Mouse (Mus musculus): ENCODE measurements around the gene Gm10553.
"Not testable (repeated sequence)": the region's sequence is repeated elsewhere in the genome, so short reads cannot be mapped to it uniquely, and the experiment has no call there.

Gm10553 gene

GRCm38 (mm10) chr1:85099864-85100263 lies at the start of gene Gm10553:
Gene Gm10553 (plus strand): TSS chr1:85100164.
- in situ Hi-C loops (cut with MboI; ENCODE audit: low sequenced_read_pairs) = not testable (repeated sequence)

- in situ Hi-C loops (cut with MboI; ENCODE audit: low sequenced_read_pairs) = not testable (repeated sequence)
Observed at GRCm38 (mm10) chr1:85071690-85072089, 28.3 kb upstream of the Gm10553 start.

- in situ Hi-C loops (cut with MboI; ENCODE audit: low sequenced_read_pairs) = not testable (repeated sequence)
Observed at GRCm38 (mm10) chr1:85073099-85073498, 26.9 kb upstream of the Gm10553 start.

GRCm38 (mm10) chr1:85084803-85085202 lies 15.2 kb upstream of the Gm10553 start:
- in situ Hi-C loops (cut with MboI; ENCODE audit: low sequenced_read_pairs) = not testable (repeated sequence)

- in situ Hi-C loops (cut with MboI; ENCODE audit: low sequenced_read_pairs) = not testable (repeated sequence)
Observed at GRCm38 (mm10) chr1:85086211-85086610, 13.8 kb upstream of the Gm10553 start.

GRCm38 (mm10) chr1:85092169-85092568 lies 7.8 kb upstream of the Gm10553 start:
- in situ Hi-C loops (cut with MboI; ENCODE audit: low sequenced_read_pairs) = not testable (repeated sequence)

- in situ Hi-C loops (cut with MboI; ENCODE audit: low sequenced_read_pairs) = not testable (repeated sequence)
Observed at GRCm38 (mm10) chr1:85093011-85093572, 6.9 kb upstream of the Gm10553 start.

GRCm38 (mm10) chr1:85099081-85099480 lies 883 bp upstream of the Gm10553 start:
- in situ Hi-C loops (cut with MboI; ENCODE audit: low sequenced_read_pairs) = not testable (repeated sequence)

GRCm38 (mm10) chr1:85101754-85102153 lies 1.8 kb downstream of the Gm10553 start:
- in situ Hi-C loops (cut with MboI; ENCODE audit: low sequenced_read_pairs) = not testable (repeated sequence)

GRCm38 (mm10) chr1:85105336-85105735 lies 5.4 kb downstream of the Gm10553 start:
- in situ Hi-C loops (cut with MboI; ENCODE audit: low sequenced_read_pairs) = not testable (repeated sequence)

- in situ Hi-C loops (cut with MboI; ENCODE audit: low sequenced_read_pairs) = not testable (repeated sequence)
Observed at GRCm38 (mm10) chr1:85106013-85106412, 6.0 kb downstream of the Gm10553 start.

GRCm38 (mm10) chr1:85109753-85110152 lies 9.8 kb downstream of the Gm10553 start, which contains the start of gene A530032D15Rik:
Gene A530032D15Rik (minus strand): TSS chr1:85109853.
- in situ Hi-C loops (cut with MboI; ENCODE audit: low sequenced_read_pairs) = not testable (repeated sequence)

GRCm38 (mm10) chr1:85110876-85111275 lies 10.9 kb downstream of the Gm10553 start:
- in situ Hi-C loops (cut with MboI; ENCODE audit: low sequenced_read_pairs) = not testable (repeated sequence)

- in situ Hi-C loops (cut with MboI; ENCODE audit: low sequenced_read_pairs) = not testable (repeated sequence)
Observed at GRCm38 (mm10) chr1:85111572-85111971, 11.6 kb downstream of the Gm10553 start.

GRCm38 (mm10) chr1:85112266-85112665 lies 12.3 kb downstream of the Gm10553 start:
- in situ Hi-C loops (cut with MboI; ENCODE audit: low sequenced_read_pairs) = not testable (repeated sequence)

GRCm38 (mm10) chr1:85112889-85113288 lies 12.9 kb downstream of the Gm10553 start:
- in situ Hi-C loops (cut with MboI; ENCODE audit: low sequenced_read_pairs) = not testable (repeated sequence)

- in situ Hi-C loops (cut with MboI; ENCODE audit: low sequenced_read_pairs) = not testable (repeated sequence)
Observed at GRCm38 (mm10) chr1:85114078-85114477, 14.1 kb downstream of the Gm10553 start.

- in situ Hi-C loops (cut with MboI; ENCODE audit: low sequenced_read_pairs) = not testable (repeated sequence)
Observed at GRCm38 (mm10) chr1:85114666-85115402, 14.9 kb downstream of the Gm10553 start.

GRCm38 (mm10) chr1:85117537-85117936 lies 17.6 kb downstream of the Gm10553 start:
- in situ Hi-C loops (cut with MboI; ENCODE audit: low sequenced_read_pairs) = not testable (repeated sequence)

GRCm38 (mm10) chr1:85118341-85118740 lies 18.4 kb downstream of the Gm10553 start:
- in situ Hi-C loops (cut with MboI; ENCODE audit: low sequenced_read_pairs) = not testable (repeated sequence)

GRCm38 (mm10) chr1:85121841-85122240 lies 21.9 kb downstream of the Gm10553 start:
- in situ Hi-C loops (cut with MboI; ENCODE audit: low sequenced_read_pairs) = not testable (repeated sequence)

GRCm38 (mm10) chr1:85133671-85134070 lies 33.7 kb downstream of the Gm10553 start:
- in situ Hi-C loops (cut with MboI; ENCODE audit: low sequenced_read_pairs) = not testable (repeated sequence)
